Mouse (Mus musculus) retina, adult 2 months (tissue): ENCODE measurements at regions not wholly inside any gene's neighbourhood (a gene's known extent, or its start where the extent isn't known, plus 50 kb on each side); places are given as distances from the start of the nearest gene placed in this dataset.

ENCODE experiments used
- DNase-seq: peaks from one replicate; pipeline ENCODE4 v3.0.0-alpha.2; 2012; ENCODE audit warnings: low read depth, low spot score

DNA sequence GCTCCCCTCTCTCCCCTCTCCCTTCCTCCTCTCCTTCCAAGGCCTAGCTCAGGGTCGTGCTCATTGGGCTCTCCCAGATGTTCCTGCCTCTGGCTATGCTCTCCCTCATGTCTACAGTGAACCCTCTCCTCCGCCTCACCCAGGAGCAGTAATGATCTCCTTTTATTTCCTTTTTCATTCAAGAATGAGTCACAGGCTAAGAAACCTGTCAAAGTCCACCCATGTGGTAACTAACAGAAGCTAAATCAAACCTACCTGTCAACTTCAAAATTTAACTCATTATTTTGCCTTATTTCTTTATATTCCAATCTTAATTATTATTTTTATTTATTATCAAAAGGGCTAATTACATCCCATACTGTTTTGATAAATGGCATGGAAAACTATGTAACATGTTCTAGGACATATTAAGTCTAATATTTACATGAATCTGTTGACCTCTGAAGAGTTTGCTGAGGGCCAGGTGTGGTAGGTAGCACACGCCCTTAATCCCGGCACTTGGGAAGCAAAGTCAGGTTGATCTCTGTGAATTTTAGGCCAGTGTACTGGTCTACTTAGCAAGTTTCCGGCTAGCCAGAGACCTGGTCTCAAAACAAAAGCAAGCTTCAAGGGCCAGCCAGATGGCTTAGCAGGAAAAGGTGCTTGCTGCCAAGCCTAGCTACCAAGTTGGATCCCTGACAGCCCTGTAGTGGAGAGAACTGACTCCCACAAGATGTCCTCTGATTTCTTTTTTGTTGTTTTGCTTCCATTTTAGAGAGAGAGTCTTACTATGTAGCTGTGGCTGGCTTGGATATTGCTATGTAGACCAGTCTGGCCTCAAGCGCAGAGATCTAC is 51.9 kb upstream of the Slc16a1 start:
- DNase-seq: no peak

GRCm38 (mm10) chr3:104585303-104585702 is 53.2 kb upstream of the Slc16a1 start:
- no peak for DNase-seq

GRCm38 (mm10) chr3:104583236-104583635 is 55.2 kb upstream of the Slc16a1 start:
- DNase-seq: no peak

DNA sequence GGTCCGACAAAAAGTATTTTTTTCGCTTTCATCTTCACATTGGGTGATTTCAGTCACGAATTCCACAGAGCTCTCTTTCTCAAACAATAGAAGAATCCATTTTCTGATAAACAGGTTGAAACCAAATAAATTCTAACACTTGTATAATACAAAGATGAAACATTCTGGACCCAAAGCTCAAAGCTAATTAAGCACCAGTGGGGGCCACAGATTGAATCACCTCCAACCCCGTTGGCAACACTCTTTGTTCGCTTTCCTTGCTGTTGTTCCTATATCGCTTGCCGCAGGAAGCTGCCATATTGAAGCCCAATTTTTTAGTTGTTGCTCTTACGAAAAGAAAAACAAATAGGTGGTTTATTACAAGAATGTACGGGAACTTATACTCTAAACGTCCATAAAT is 55.9 kb upstream of the Slc16a1 start:
- DNase-seq: no peak

DNA sequence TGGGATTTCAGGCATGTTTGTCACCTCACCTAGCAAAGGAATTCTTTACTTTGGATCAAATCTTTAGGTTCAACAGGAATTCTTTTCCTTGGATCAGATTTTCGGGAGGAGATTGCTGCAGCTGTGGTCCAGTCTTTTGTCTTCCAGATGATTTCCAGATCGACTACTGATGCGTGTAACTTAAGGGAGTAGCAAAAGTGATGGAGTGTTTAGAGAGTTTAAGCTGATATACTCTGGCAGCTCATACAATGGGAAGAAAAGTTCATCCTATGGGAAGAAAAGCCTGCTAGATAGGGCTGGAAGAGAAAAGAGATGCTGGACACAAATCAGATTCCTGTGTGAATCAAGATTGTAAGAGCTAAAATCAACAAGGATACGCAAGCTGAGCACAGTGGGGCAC is 59.3 kb upstream of the Slc16a1 start:
- DNase-seq: no peak

- DNase-seq: no peak
These were observed 60.1 kb upstream of the Slc16a1 start for GRCm38 (mm10) chr3:104578374-104578773.

DNA sequence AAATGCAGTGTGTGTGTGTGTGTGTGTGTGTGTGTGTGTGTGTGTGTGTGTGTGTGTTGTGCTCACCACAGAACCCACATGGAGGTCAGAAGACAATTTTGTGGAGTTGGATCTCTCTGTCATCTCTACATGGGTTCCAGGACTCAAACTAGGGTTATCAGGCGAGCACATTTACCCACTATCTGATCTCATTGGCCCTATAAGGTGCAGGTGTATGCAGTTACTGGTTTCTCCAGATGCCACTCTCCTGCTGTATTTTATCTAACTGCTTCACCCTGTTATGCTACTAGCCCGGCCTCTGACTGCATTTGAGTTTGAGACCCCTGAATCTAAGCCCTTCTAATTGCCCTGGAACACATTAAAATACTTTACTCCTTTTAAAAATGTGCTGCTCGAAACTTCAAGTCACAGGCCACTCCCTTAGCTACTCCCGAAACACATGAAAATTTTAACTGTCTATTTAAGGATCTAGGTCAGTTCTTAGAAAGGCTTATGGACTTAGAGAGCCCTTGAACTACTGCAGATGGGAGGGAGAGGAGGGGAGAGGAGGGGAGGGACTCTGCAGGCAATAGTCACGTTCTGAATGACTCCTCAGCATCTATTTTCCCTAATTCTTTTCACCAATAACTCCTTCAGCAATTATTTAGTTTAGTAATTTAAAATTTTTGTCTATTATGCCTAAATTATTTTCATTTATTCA is 61.1 kb upstream of the Slc16a1 start:
- DNase-seq: peak; percentile 66

DNA sequence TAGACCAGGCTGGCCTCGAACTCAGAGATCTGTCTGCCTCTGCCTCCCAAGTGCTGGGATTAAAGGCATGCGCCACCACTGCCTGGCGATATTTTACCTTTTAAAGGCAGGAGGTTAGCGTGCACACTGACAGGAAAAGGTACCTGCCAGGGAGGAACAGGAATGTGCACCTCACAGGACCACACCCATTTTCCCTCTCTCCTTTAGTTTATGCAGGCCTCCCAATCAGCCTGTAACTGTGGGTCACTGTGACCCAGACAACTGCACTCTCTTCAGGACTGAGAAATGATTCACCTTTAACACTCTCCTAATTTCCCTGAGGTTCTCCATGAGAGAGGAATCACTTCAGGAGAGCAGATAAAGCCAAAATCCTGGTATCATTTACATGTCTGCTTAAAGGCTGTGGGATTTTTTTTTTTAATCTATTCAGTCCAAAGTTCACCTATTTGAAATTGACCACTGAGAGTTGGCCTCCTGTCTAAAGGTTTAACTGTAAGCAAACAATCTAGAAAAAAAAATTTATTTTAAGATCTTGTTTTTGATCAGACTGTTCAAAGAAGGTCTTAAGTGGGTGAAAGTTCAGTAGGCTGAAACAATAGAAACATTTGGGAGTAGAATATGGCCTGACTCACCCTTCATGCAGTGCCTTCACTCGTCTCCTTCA is 61.7 kb upstream of the Lrig2 start:
- DNase-seq: no peak

DNA sequence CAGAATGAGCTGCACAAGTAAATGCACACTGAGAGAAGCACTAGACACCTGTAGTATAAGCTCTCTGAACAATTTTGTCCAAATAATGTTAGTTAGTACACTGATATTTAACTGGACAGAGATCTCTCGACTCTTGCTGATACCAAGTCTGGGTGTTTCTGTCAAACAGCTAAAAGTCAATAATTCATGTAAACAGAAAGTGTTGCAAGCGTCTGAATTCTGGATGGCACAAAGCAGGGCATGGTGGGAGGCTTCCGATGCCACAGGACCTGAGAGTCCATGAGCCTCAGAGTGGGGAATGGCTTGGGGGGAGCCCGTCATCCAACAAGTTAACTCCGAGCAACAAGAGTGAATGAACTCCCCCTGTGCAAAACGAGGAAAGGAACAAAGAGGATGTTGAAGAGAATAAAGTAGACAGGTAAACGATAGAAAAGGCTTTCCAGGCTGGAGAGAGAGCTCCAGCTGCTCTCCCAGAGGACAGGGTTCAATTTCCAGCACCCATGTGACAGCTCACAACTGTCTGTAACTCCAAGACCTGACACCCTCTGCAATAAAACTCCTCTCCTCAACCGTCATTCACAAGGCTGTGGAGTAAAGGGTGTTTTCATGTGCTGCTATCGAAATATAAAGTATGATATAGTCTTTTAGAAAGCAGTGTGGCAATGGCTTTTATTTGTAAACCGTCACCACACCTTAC is 60.4 kb upstream of the Lrig2 start:
- no peak for DNase-seq

GRCm38 (mm10) chr3:104565423-104566230 is 53.9 kb upstream of the Lrig2 start:
- DNase-seq: no peak

- no peak for DNase-seq
These were observed 53.1 kb upstream of the Lrig2 start for GRCm38 (mm10) chr3:104564857-104565256.

GRCm38 (mm10) chr3:104561567-104561966 is 49.8 kb upstream of the Lrig2 start:
- DNase-seq: no peak
